8 mouse cellular contexts compared by ENCODE assay signal in the genomic region with DNA sequence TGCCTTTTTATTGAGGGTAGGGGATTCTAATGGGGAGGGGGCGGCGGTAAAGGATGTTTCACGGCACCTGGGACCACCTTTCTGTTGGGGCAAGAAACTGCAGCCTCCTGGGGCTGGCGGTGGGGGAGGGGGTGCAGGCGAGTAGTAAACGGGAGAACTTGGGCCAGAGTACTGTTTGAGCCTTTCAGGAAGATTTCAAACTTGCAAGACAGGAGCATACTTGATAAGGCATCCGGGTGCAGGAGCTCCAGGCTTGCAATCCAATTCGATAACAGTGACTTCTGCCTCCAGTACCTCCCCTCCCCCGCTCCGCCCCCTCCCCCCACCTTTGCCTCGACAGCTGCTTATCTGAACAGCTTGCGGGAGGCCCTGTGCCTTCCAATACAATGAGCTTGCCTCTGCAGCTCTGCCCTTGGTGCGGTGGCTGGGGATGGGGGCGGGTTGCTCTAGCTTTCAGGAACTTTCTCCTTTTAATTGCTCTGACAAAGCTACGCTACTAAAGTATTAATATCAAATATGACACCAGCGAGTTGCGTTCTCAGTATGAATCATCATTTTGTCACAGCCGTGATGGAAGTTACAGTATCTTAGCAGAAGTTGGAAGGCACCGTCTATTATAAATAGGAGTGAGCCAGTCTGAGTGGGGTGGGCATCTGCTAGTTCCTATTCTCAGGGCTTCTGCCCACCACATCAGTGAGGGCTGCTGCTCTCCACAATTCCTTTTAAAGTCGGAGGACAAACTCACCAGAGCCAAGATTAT. TPM values are rescaled to one million over a fixed set of nuclear protein-coding genes. Genes with fewer than 3 reads are reported as not detected.
DNase-seq lines count a peak whose midpoint lies in the region; TF ChIP-seq lines count a peak whose summit lies in the region.

No protein-coding gene starts in this region.

- peak; percentile 70 for TF ChIP-seq POLR2A in embryonic fibroblast, embryonic 13.5 days (IDR thresholded peaks at IDR 0.05; ENCODE audit: low read depth, low read length)
- peak; percentile 9; the same call in 1 of the 2 replicates for TF ChIP-seq POLR2A in lung, adult 2 months (IDR thresholded peaks at IDR 0.05; ENCODE audit: borderline replicate concordance, extremely low read depth, low read depth, low read length)

- TF ChIP-seq CTCF in embryonic fibroblast, embryonic 13.5 days (IDR thresholded peaks at IDR 0.05; ENCODE audit: borderline replicate concordance, insufficient read depth, low read length) = no peak
- TF ChIP-seq CTCF in lung, adult 2 months (IDR thresholded peaks at IDR 0.05; ENCODE audit: insufficient read depth, low read length) = no peak

- peak; percentile 57 for DNase-seq in 3T3-L1 (ENCODE audit: low read depth, low spot score)
- peak; percentile 58 for DNase-seq in MN1 (ENCODE audit: low spot score)
- peak; percentile 56 to 68 for DNase-seq in heart, postnatal 10 days
- DNase-seq in layer of hippocampus, adult 8-10 months (ENCODE audit: low spot score in 2 of 2) = peak; percentile 63 to 73
- peak; percentile 51 for DNase-seq in lung, adult 2 months
- DNase-seq in retina, adult 2 months (ENCODE audit: low read depth, low spot score) = peak; percentile 8
- DNase-seq in thymus, postnatal 25 days = peak; percentile 48

- peak overlapping the region; percentile 90 for H3K27ac ChIP-seq in embryonic fibroblast, embryonic 13.5 days (ENCODE audit: insufficient read depth, low read length)

- intact Hi-C loops in heart, postnatal 10 days (cut with DNase I) = loop anchor here (5.0 kb wide), 2 partner anchors 114 to 289 kb away; no protein-coding TSS in a partner anchor

- peak overlapping the region; percentile 90 for H3K4me3 ChIP-seq in embryonic fibroblast, embryonic 13.5 days (ENCODE audit: insufficient read depth, low read length)
- peak overlapping the region; percentile 95 for H3K4me3 ChIP-seq in lung, adult 2 months (replicated peaks; ENCODE audit: extremely low read depth, low read depth, low read length)

- H3K4me1 ChIP-seq in embryonic fibroblast, embryonic 13.5 days (ENCODE audit: control insufficient read depth, insufficient read depth, low read length) = peaks cover 14% of the 10 kb centered on the region
- H3K4me1 ChIP-seq in lung, adult 2 months (ENCODE audit: control insufficient read depth, insufficient read depth, low read length) = peaks cover 9% of the 10 kb centered on the region; the same call in 1 of the 2 replicates

- 3% methylated on average over 20 of the region's 20 CpGs for WGBS in lung, adult 2 months

RNA-seq across cellular contexts. Expression of a gene that starts 2.2 kb away (rescaled TPM):
- 66.9 and 101 TPM in 2 replicates for polyA plus RNA-seq in embryonic fibroblast, embryonic 13.5 days (2011; ENCODE audit: insufficient read length, low read depth, missing spikeins)
- total RNA-seq in heart, postnatal 10 days (2021) = 10 to 100 TPM; 27.8 to 37.9 TPM
- 10 to 100 TPM; 14.6 to 28.2 (median 17.2) TPM for total RNA-seq in layer of hippocampus, adult 8-10 months (2022)
- 43.5 and 60.1 TPM in 2 replicates for polyA plus RNA-seq in lung, adult 2 months (2012; rRNA removed)

RNA-seq across cellular contexts. Expression of a gene that starts 55.1 kb away (rescaled TPM):
- 0.77 and 3.1 TPM in 2 replicates for polyA plus RNA-seq in embryonic fibroblast, embryonic 13.5 days (2011; ENCODE audit: insufficient read length, low read depth, missing spikeins)
- 10 to 100 TPM; 69.1 to 79.5 TPM for total RNA-seq in heart, postnatal 10 days (2021)
- 10 to 100 TPM; 79.8 to 99.9 (median 95.4) TPM for total RNA-seq in layer of hippocampus, adult 8-10 months (2022)
- 15.0 and 23.3 TPM in 2 replicates for polyA plus RNA-seq in lung, adult 2 months (2012; rRNA removed)

Comparison
In these comparisons a context has a peak if more than half of its experiments do, and no peak if none do; other contexts are left out.
1. Peak in every context shown above with its lines: DNase-seq, H3K4me3 ChIP-seq and H3K27ac ChIP-seq.
2. DNase-seq: peak in every context shown above with its lines; median percentile 68 in layer of hippocampus, adult 8-10 months; 62 in heart, postnatal 10 days; 58 in MN1; 57 in 3T3-L1; 51 in lung, adult 2 months; 48 in thymus, postnatal 25 days; 8 in retina, adult 2 months.